Comparison of ENCODE assay signal across 9 mouse cellular contexts in genomic region chr7:18679772-18680171, GRCm38 (mm10). TPM values are rescaled to one million over a fixed set of nuclear protein-coding genes. Genes with fewer than 3 reads are reported as not detected.
DNase-seq lines count a peak whose midpoint lies in the region; ATAC-seq and TF ChIP-seq lines count a peak whose summit lies in the region.
"Had no signal": no experiment of that assay in that cellular context is flagged by ENCODE, and none has a peak within 500 bp of the region (broad histone marks: within the 10 kb centered on the region; RNA-seq: fewer than 3 reads in every experiment).

No protein-coding gene starts in this region.

- no peaks in the 10 kb centered on the region for H3K9me3 ChIP-seq in forebrain, embryonic 11.5 days (ENCODE audit: control insufficient read depth, low read length)
- no peaks in the 10 kb centered on the region; the same call in 1 of the 2 replicates for H3K9me3 ChIP-seq in forebrain, embryonic 13.5 days (replicated peaks)

- no peak overlapping the region for H3K4me3 ChIP-seq in forebrain, embryonic 11.5 days (ENCODE audit: low read depth, low read length)
- H3K4me3 ChIP-seq in forebrain, embryonic 13.5 days, result no peak overlapping the region
- H3K4me3 ChIP-seq in embryonic fibroblast, embryonic 13.5 days (ENCODE audit: insufficient read depth, low read length), result no peak overlapping the region

- TF ChIP-seq POLR2A in embryonic fibroblast, embryonic 13.5 days (IDR thresholded peaks at IDR 0.05; ENCODE audit: low read depth, low read length), result no peak

- no peaks in the 10 kb centered on the region for H3K27me3 ChIP-seq in forebrain, embryonic 11.5 days (ENCODE audit: control insufficient read depth, insufficient read depth, low read length)
- no peaks in the 10 kb centered on the region for H3K27me3 ChIP-seq in forebrain, embryonic 13.5 days

- TF ChIP-seq CTCF in embryonic fibroblast, embryonic 13.5 days (IDR thresholded peaks at IDR 0.05; ENCODE audit: borderline replicate concordance, insufficient read depth, low read length), result 0 out of 2 replicates have a peak, but pooled peaks have one; percentile 5

- H3K36me3 ChIP-seq in forebrain, embryonic 11.5 days (ENCODE audit: control insufficient read depth, insufficient read depth, low read length), result no peaks in the 10 kb centered on the region
- H3K36me3 ChIP-seq in forebrain, embryonic 13.5 days (ENCODE audit: poor library complexity, severe bottlenecking), result no peaks in the 10 kb centered on the region

- ATAC-seq in forebrain, embryonic 11.5 days (replicated peaks; ENCODE audit: low FRiP score), result no peak
- ATAC-seq in forebrain, embryonic 13.5 days, result no peak

- H3K4me1 ChIP-seq in forebrain, embryonic 11.5 days (replicated peaks; ENCODE audit: control insufficient read depth, insufficient read depth, low read length), result no peaks in the 10 kb centered on the region
- no peaks in the 10 kb centered on the region for H3K4me1 ChIP-seq in forebrain, embryonic 13.5 days
- no peaks in the 10 kb centered on the region for H3K4me1 ChIP-seq in embryonic fibroblast, embryonic 13.5 days (ENCODE audit: control insufficient read depth, insufficient read depth, low read length)

- H3K9ac ChIP-seq in forebrain, embryonic 11.5 days (ENCODE audit: low read length), result no peak overlapping the region
- no peak overlapping the region for H3K9ac ChIP-seq in forebrain, embryonic 13.5 days

- WGBS in forebrain, embryonic 11.5 days, result 37% methylated on average over 2 of the region's 2 CpGs
- 43% methylated on average over 2 of the region's 2 CpGs for WGBS in forebrain, embryonic 13.5 days

- peak; percentile 55 for DNase-seq in forebrain, embryonic 11.5 days (ENCODE audit: low spot score)
- peak; percentile 18 for DNase-seq in thymus, postnatal 4 days
- DNase-seq in thymus, adult 18-20 months, result no peak
- peak; percentile 21 to 32 for DNase-seq in left cerebral cortex, postnatal 25 days (ENCODE audit: low spot score in 2 of 2)
- DNase-seq in retina, adult 2 months (ENCODE audit: low read depth, low spot score), result peak; percentile 25
- DNase-seq in ovary, postnatal 10 days (ENCODE audit: low spot score), result no peak

- H3K4me2 ChIP-seq in forebrain, embryonic 11.5 days (ENCODE audit: low read depth, low read length, severe bottlenecking), result no peak overlapping the region
- no peak overlapping the region for H3K4me2 ChIP-seq in forebrain, embryonic 13.5 days

- H3K27ac ChIP-seq in forebrain, embryonic 11.5 days (ENCODE audit: low read depth, low read length), result no peak overlapping the region
- no peak overlapping the region for H3K27ac ChIP-seq in forebrain, embryonic 13.5 days
- H3K27ac ChIP-seq in embryonic fibroblast, embryonic 13.5 days (ENCODE audit: insufficient read depth, low read length), result no peak overlapping the region

- intact Hi-C loops in left cerebral cortex, postnatal 25 days (cut with DNase I), result loop anchor here (2.0 to 5.0 kb wide), 2 partner anchors 467 to 1605 kb away; partner anchors contain the start of gene Psg16

RNA-seq across cellular contexts. Expression of gene Psg20, which starts 6.2 kb away (rescaled TPM):
- polyA plus RNA-seq in forebrain, embryonic 11.5 days (2014; fragmentation: Nextera tagmentation; extraction: Ambion mirVana), result not detected in 2 replicates
- polyA plus RNA-seq in forebrain, embryonic 13.5 days (2015; fragmentation: Nextera tagmentation; extraction: Ambion mirVana), result not detected in 2 replicates
- not detected in 2 replicates for polyA plus RNA-seq in embryonic fibroblast, embryonic 13.5 days (2011; ENCODE audit: insufficient read length, low read depth, missing spikeins)
- not detected for total RNA-seq in left cerebral cortex, postnatal 25 days (2021)
- total RNA-seq: heart, adult 18-20 months had no signal

RNA-seq across cellular contexts. Expression of gene Psg21, which starts 23.2 kb away (rescaled TPM):
- polyA plus RNA-seq in forebrain, embryonic 11.5 days (2014; fragmentation: Nextera tagmentation; extraction: Ambion mirVana), result not detected in 2 replicates
- polyA plus RNA-seq in forebrain, embryonic 13.5 days (2015; fragmentation: Nextera tagmentation; extraction: Ambion mirVana), result not detected in 2 replicates
- not detected in 2 replicates for polyA plus RNA-seq in embryonic fibroblast, embryonic 13.5 days (2011; ENCODE audit: insufficient read length, low read depth, missing spikeins)
- total RNA-seq in left cerebral cortex, postnatal 25 days (2021), result not detected
- total RNA-seq: heart, adult 18-20 months had no signal

RNA-seq across cellular contexts. Expression of gene Psg22, which starts 38.1 kb away (rescaled TPM):
- polyA plus RNA-seq in forebrain, embryonic 11.5 days (2014; fragmentation: Nextera tagmentation; extraction: Ambion mirVana), result not detected in 2 replicates
- not detected in 2 replicates for polyA plus RNA-seq in forebrain, embryonic 13.5 days (2015; fragmentation: Nextera tagmentation; extraction: Ambion mirVana)
- polyA plus RNA-seq in embryonic fibroblast, embryonic 13.5 days (2011; ENCODE audit: insufficient read length, low read depth, missing spikeins), result not detected in 2 replicates
- total RNA-seq in left cerebral cortex, postnatal 25 days (2021), result not detected
- total RNA-seq: heart, adult 18-20 months had no signal

Comparison
In these comparisons a context has a peak if more than half of its experiments do, and no peak if none do; other contexts are left out.
1. DNase-seq: peak in forebrain, embryonic 11.5 days (single experiment), thymus, postnatal 4 days (single experiment), left cerebral cortex, postnatal 25 days (2 of 2) and retina, adult 2 months (single experiment); none in thymus, adult 18-20 months (0 of 2) and ovary, postnatal 10 days (single experiment).